Mouse (Mus musculus) neutrophil, adult 5-6 weeks (primary cell): ENCODE results near the gene Meis1. TPM values are rescaled to one million over a fixed set of nuclear protein-coding genes. Genes with fewer than 3 reads are reported as not detected.

Experiments used
- ATAC-seq: fragments of 151-379, 151-347 bp; 2 replicates; pipeline ENCODE4 v1.8.0; 2017; ENCODE audit warnings: mild to moderate bottlenecking, moderate TSS enrichment; ENCODE audit not compliant: insufficient number of reproducible peaks, poor library complexity, low FRiP score, severe bottlenecking; ENCODE audit errors: extremely low read depth
- total RNA-seq: library from RNA; stranded (forward); fragments of 200-1000 nt; gene quantifications from 2 replicates; pipeline ENCODE4 v1.2.3, GENCODE M21; 2017

Meis1 gene
- total RNA-seq, 1 experiment from 2014 or later = 3.6 TPM

DNA sequence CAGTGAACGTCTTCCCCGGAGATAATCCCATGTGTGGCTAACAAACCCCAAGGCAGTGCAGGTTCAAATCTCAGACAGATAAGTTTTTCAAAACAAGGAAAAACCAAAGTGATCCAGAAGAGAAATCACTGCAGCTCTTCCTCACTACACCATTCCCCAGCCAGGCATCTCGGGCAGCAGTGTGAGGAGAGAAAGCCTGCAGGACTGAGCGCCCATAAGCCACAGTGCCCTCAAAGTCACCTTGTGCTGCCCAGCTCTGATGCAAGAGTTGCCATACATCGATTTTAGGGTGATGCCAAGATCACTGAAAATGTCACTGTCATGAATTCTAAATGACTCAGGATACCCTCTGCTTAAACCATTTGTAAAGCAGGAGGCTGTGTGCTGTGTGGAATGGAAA is 15.7 kb downstream of the Meis1 start:
- ATAC-seq = no peak

DNA sequence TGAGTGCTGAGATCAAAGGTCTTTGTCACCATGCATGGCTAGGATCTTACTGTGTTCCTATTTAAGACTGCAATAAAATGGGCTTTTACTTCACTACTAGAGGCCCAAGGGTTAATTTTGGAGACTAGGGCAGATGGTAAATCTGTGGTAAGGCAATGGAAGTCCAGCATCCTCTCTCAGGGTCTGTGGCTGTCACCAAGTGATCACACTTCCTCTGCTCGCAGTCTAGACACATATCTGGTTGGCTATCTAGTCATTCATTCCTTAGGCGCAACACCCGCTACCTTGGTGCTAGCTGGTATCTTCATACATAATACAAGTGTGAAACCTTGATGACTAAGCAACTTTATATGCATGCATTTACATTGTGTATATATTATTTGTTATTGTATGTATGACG is 22.0 kb downstream of the Meis1 start:
- ATAC-seq = no peak

GRCm38 (mm10) chr11:18996289-18996688 is 22.5 kb downstream of the Meis1 start:
- no peak for ATAC-seq

- ATAC-seq = no peak
Measured at GRCm38 (mm10) chr11:18992796-18993195, 26.0 kb downstream of the Meis1 start.

DNA sequence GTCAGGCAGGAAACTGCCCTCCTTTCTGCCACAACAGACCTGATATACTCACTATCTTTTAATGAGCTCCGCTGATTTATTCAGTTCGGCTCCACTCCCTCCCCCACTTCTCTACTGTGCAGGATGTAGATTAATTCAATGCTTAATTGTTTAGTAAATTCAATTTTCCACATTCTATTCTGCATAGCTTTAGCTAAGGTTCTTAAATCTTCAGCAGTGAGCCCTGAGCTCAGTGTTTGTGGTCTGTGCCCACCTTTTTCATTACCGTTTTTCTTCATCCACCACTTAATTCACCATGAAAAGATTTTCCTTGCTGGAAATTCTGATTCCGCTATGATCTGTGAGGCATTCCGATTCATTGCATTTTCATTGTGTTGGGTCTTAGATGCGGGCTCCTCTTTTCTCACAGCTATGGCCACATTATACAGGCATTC is 28.5 kb downstream of the Meis1 start:
- no peak for ATAC-seq

- no peak for ATAC-seq
Measured at GRCm38 (mm10) chr11:18989669-18990243, 29.0 kb downstream of the Meis1 start.

DNA sequence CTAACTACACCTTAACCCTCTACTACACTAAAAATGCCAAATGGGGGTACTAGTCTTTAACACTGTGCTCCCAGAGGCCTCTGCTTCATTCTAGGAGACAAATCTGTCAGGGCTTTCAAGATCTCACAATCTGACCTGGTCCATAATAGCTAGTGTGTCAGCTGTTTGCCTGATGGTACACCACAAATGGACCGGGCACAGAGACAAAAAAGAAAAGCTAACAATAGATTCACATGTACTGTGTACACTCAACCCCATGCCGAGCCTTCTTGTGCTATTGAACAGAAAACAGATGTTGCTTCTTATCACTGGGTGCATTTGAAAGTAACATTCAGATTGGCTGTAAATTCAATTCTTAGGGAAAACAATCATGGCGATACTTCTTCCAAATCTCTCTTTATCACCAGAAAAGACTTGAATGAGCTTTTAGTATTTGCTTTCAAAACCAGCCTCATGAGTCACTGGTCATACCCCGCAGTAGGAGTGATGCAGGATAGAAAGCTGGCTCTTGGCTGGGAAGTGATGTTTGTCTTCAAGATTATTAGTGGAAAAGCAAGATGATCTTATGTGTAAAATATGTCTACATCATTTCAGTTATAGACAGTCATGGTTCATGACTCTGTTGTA is 30.0 kb downstream of the Meis1 start:
- no peak for ATAC-seq

DNA sequence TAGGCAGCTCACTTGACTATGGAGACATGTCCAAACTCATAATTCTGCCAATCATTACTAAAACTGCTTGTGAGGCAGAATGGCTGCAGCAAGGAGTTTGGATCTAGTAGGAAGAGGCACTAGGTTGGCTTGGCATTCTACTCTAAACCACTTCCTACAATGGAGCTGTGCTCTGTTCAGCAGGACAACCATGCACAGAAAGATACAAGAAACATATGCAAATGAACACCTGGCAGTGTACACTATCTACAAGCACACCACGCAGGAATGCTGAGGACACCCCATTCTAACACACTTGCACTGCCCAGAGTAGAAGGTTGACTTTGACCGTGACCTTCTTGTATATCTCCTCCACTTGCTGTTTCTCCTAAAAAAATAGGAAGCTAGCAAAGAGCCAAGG is 35.0 kb downstream of the Meis1 start:
- no peak for ATAC-seq

DNA sequence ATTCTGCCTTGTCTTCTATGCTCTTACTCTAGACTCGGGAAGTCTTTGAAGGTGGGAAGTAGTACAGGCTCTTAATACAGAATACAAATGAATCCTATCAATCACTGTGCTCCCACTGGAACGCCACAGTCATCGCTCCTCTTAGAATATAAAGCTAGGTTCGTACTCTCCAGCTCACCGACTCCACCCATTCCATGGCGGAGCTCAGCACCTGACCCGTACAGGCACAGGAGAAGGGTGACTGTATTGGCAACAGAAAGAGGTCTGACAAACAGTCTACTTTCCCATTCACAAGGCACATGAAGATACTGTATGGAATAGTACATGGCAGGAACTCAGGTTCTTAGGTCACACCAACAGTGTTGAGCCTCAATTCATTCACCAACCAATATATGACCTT is 35.5 kb downstream of the Meis1 start:
- ATAC-seq = no peak

DNA sequence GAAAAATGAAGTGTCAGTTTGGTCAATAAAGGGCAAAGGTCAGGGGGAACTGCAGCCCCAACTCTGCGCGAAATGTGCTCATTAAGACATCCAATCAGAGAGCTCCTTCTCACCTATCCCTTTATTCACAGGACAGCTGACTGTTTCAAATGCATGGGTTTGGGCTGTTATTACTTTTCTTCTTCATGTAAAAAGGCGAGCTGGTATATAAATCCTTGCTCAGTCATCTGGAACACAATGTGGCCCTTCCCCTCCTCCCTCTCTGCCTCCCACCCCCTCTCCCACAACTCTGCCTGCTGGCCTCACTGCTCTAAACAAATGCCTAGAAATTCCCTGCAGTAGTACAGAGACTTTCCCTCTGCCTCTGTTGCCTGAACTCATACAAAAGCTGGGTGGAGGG is 36.5 kb downstream of the Meis1 start:
- no peak for ATAC-seq

DNA sequence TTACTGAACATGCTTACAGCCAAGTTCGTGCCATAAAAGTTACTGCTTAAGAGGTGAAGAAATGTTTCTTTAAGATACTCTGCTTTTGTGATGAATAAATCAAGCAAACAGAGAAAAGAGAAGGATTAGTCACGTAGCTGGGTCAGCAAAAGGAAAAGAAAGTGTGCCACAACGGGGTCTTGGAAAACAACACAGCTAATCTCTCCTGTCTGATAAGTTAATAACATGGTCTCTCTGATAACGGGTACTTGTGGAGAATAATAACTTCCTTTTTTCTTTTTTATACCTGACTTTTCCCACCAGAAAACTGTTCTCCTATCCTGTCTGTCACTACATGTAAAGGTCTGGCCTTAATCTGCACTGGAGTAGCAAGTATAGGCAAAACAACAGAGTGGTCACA is 37.4 kb downstream of the Meis1 start:
- ATAC-seq = no peak

DNA sequence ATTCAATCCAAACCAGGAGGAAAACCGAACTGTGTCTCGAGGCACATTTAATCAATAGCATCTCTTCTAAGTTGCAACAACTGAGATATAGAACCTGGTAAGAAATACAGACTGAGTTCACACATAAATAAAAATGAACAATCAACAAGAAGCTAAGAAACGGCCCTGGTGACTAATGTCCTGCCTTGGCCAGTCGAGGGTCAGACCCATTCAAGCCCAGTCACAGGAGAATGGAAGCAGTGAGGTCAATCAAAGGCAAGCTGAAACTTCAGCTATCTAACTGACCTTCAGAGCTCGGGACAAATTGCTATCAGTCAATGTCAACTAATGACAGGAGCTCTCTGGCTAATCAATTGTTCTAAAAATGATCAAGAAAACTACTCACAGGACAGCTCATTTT is 38.2 kb downstream of the Meis1 start:
- no peak for ATAC-seq

GRCm38 (mm10) chr11:18975087-18975486 is 43.7 kb downstream of the Meis1 start:
- no peak for ATAC-seq

DNA sequence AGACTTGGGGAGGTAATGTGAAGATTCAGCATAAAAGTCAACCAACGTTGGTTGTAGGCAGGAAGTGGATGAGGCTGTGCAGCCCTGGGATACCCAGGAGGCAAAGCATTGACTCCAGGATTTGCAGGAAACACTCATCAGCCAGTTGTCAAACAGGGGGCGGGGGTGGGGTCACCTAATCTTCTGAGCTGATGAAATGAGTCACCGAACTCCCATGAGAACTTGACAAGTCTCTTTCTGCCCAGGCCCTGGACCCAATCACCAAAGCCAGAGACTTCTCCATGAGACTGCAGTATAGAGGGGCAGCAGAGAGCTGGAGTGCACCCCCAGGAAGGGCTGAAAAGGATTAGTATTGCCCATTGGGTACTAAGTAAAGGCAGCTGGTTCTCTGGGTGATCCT is 45.0 kb downstream of the Meis1 start:
- ATAC-seq = no peak

GRCm38 (mm10) chr11:18972968-18973367 is 45.8 kb downstream of the Meis1 start:
- no peak for ATAC-seq

DNA sequence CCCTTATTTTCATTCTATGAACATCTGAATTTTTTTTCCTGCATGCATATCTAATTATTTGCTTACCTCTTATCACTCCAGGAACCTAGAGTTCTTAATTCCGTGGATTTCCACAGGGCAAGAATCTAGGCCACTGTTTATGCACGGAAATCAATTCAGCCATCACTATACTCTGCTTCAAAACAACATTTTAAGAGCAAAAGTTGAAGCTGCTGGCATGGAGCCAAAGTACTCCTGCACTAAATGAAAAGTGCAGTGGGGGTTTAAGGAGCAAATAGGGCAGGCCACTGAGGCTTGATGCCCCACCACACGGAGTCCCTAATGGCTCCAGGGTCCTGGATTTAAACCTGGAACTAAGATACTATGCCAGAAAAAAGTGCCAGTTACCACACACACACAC is 47.2 kb downstream of the Meis1 start:
- no peak for ATAC-seq

GRCm38 (mm10) chr11:18969920-18970336 is 48.9 kb downstream of the Meis1 start:
- ATAC-seq = 0 out of 2 replicates have a peak, but pooled peaks have one; percentile 13

- no peak for ATAC-seq
Measured at GRCm38 (mm10) chr11:18964418-18964817, 54.4 kb downstream of the Meis1 start.

GRCm38 (mm10) chr11:18963202-18964136 is 55.3 kb downstream of the Meis1 start:
- no peak for ATAC-seq

DNA sequence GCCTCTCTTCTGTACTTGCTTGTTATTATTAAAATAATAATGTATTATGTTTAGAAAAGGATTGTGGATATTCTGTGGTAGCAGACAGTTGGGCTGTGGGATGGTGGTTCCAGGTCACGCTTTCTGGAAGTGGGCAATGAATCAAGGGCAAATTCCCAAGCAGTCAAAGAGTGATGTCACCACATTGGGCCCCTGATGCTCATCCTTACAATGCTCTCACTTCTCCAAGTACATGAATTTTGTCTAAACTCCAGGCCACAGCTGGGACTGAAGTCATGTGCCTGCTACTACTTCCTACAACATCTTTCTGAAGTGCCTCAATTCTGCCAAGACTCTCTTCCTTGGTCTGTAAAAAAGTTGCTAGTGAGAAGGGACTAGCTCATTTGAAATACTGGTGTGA is 59.3 kb downstream of the Meis1 start:
- no peak for ATAC-seq
